Mouse (Mus musculus) 416B (cell line): Measurements from ENCODE around the gene Gm49337.

Experiments
- DNase-seq: peaks from one replicate; pipeline ENCODE4 v3.0.0; 2011; ENCODE audit warnings: low read depth

The Gm49337 gene

GRCm38 (mm10) chr4:116329256-116329655 lies 156.1 kb downstream of the Gm49337 start:
- no peak for DNase-seq

- peak; percentile 10 for DNase-seq
These were observed 163.1 kb downstream of the Gm49337 start for GRCm38 (mm10) chr4:116336294-116336693.

GRCm38 (mm10) chr4:116342119-116342518 lies 168.9 kb downstream of the Gm49337 start:
- peak; percentile 71 for DNase-seq
